Mouse (Mus musculus) cerebellum, postnatal 14 days (tissue): ENCODE measurements around the gene Rad54l.

Source experiments
- DNase-seq, 2 experiments: peaks; one replicate each; pipeline ENCODE4 v3.0.0; 2021; ENCODE audit warnings: mixed read lengths in 2 of 2

Gene Rad54l

DNA sequence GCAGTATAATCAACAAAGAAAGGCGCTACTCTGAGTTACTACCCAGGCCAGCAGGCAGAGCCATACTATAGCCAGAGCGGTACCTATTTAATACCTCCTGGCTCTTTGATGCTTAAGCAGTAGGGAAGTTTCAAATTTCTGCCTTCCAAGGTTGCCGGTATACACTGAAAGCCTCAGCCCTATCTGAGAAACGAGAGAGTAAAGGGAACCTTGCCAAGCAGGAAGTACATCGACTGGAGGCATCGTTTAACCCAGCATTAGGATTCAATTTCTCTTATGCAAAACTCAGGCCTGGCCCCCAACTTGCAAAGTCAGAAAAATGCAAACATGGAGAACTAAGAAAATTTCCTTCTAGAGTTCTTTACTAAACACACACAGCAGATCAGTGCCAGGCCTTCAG, 53.4 kb downstream of the Rad54l start:
- DNase-seq: no peak

DNA sequence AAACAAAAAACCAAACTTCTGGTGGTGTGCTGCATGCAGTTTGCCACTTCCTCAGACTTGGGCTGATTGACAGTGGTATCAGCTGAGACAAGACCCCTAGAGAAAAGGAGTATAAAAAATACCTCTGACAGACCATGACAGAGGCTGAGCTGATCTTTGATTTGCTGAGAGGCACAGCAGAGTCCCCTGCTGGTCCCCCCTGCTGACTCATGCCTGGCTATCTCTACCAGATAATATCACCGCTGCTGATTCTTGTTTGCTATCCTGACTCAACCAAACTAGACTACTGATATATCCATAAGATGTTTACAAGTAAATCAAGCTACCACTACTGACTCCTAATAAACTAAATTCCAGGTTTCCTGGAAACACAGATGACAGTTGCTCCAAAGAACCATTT, 59.6 kb downstream of the Rad54l start:
- DNase-seq: no peak

DNA sequence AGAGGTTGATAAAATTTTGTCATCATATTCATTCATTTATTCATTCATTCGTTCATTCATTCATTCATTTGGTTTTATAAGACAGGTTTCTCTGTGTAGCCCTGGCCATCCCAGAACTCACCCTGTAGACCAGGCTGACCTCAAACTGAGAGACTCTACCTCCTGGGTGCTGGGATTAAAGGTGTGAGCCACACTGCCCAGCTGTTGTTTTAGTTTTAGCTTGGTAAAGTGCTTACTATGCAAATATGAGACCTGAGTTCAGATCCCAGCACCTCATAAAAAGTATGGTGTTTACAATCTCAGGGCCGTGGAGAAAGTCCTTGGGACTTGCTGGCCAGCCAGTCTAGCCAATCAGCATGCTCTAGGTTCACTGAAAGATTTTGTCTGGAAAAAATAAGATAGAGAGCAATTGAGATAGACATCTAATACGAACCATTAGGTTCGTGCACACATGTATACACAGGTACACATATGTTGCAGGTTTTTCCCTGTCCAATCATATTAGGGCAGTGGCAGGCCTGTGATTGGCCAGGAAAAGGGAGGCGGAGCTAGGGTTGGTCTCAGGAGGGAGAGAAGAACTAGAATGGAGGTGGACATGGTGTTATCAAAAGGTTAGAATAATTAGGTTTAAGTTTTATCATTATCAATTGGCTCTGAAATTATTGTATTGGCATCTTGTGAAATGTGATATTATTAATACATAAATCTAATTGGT, 64.3 kb downstream of the Rad54l start:
- DNase-seq: no peak

DNA sequence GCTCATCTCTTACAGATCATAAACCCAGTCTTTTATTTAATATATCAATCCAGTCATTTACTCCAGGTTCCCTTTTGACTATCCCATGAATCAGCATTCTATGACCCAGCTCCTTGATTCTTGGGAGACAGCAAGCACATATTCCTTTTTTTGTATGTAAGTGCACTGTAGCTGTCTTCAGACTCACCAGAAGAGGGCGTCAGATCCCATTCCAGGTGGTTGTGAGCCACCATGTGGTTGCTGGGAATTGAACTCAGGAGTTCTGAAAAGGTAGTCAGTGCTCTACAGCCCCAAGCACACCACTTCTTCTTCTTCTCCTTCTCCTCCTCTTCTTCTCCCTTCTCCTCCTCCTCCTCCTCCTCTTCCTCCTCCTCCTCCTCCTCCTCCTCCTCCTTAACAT, 65.9 kb downstream of the Rad54l start:
- DNase-seq: no peak

DNA sequence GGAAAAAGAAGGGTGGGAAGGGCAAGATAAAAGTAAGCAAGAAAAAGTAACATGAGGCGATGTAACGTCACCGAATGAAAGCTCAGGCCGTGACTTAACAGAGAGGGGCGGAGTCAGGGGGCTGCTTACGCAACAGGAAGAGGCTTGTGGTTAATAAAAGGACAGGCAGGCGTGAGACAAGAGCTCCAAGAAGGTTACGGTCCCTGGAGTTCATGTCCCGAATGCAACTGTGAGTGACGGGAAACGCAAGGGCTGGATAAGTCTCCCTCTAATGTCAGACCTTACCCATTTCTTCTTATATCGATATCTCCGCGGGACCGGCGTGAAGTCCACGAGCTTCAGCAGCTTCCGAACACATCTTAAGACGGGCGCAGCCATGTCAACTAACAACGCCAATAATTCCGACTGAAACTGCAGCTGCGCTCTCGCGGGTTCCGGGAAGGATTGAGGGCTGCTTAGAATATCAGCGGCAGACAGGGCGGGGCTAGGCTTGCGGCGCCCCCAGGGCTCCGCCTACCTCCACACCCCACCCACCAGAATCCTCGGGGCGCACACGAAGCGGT, 70.0 kb downstream of the Rad54l start, which contains the start of gene Nsun4:
TSS of gene Nsun4 (minus strand) at position 478 of the 563 bp plus-strand sequence.
- DNase-seq: peak; percentile 86 to 88

DNA sequence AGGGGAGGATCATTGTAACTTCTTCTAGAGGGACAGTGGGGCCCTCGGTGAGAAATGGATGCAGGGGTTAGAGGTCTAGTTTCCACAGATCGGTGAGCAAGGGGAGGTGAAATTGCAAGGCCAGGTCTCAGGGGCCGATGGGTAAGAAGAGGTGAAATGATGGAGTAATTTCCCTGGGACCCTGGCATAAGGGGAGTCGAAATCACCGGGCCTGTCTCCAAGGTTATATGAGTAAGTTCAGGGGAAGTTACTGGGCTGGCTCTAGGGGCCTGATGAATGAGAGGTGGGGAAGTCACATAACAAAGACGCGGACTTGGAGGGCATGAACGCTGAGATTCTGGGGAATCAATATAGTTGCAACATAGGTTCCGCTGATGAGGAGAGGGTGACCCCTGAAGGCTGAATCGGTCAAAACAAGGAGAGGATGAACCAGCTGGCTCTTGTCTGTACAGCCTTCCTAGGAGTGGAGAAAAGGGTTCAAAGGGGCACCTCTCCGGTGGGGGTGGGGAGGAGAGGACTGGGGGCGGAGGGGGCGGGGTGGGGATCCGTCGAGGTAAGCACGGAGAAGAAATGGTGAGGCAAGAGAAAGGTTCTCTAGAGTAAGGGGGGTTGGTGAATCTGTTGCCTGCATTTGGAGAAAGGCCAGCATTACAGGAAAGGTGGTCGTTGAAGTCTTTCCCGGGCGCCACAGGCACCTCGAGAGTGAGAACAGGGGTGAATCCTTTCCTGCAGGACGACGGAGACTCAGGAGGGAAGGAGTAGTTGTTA, 70.8 kb downstream of the Rad54l start:
- peak; percentile 62 for DNase-seq

DNA sequence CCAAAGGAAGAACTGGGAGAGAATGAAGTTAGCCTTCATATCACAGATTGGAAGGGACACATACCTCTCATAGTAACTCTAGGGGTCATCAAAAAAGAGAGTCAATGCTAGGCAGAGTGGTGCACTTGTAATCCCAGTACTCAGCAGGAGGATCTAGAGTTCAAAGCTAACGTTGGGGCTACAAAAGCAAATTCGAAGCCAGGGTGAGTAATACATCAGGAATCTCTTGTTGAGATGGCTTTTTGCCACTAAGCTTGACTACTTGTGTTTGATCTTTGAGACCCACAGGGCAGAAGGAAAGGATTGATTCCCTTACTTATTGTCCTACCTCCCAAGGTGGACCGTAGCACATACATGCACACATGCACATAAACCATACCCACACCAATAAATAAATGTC, 74.3 kb downstream of the Rad54l start:
- DNase-seq: no peak

DNA sequence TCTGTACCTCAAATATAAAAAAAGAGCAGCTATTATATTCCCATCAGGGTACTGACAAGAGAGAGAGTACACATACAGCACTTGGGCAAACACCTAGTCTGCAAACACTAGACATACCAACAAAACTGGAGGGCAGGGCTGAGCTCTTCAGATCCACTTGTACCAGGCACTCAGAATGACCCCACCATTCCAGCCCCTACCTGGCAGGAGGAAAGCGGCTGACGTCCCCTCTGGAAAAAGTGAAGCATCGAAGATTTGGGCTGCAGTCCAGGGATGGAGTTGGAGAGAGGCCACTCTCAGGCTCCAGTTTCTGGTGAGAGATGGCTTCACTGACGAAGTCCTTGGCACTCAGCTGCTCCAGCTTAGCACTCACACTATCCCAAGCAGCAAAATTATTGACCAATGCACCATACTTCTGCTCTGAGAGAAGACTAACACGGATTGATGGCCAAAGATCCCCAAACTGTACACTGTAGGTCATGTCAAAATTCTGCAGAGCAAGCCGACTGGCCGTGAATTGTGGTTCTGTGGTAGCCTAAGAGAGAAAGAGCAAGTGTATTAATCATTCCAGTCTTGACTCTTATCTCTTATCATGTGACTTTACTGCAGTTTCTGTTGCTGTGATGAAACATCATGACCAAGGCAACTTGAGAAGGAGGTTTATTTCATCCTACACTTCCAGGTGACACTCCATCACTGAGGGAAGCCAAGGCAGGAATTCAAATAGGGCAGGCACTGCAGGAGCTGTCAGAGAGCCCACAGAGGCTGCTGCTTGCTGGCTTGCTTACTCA, 75.2 kb downstream of the Rad54l start:
- DNase-seq: peak; percentile 22 to 35

DNA sequence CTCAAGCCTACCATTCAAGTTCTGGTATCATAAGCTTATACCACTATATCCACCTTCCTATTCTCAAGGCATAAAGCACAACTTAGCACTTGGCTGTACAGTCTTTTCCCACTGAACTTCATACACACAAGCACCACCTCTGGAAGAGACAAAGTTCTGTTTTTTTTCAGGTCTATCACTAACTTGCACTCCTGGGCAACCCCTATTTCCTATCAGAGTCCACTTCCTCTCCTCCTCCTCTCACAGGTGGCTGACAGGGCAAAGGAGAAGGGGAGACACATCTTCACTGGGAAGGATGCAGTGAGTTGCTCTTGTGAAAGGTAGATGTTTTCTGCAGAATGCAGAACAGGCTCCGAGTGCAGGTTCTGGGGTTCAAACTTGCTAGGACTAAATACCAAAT, 75.8 kb downstream of the Rad54l start:
- no peak for DNase-seq

DNA sequence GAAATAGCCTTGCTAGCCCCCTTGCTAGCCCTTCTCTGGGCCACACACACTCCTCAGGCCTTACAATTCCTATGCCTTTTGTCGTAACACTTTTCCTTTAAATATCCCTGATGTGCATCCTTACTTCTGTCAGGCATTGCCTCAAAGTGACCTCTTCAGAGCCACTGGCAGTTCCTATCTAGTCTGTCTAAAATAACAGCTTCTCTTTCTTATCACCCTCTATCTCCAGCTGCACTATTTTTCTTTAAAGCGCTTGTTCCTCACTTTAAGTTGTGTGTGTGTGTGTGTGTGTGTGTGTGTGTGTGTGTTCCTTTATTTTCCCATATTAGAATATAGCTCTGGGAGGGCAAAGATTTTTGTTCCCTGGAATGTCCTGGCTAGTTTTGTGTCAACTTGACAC, 76.9 kb downstream of the Rad54l start:
- DNase-seq: no peak
